Mouse (Mus musculus) left cerebral cortex, postnatal 4 days (tissue): ENCODE results near the gene Efna1. TPM values are rescaled to one million over a fixed set of nuclear protein-coding genes. Genes with fewer than 3 reads are reported as not detected.
A peak's percentile ranks its signal among the peaks of the same experiment; 100 is the strongest.

Source experiments
- DNase-seq: peaks from one replicate; pipeline ENCODE4 v3.0.0-alpha.2; 2022
- intact Hi-C: fragments of 180-260 bp; cut with DNase I; formaldehyde crosslinking; loops from one replicate; pipeline ENCODE4 v1.15.1; 2025
- total RNA-seq, 2 experiments: library from RNA; stranded (reverse); gene quantifications; 2 replicates each; pipeline ENCODE4 v1.2.3; 2021

Gene Efna1
- total RNA-seq, 2 experiments from 2014 or later = 5.0 to 6.4 TPM

DNA sequence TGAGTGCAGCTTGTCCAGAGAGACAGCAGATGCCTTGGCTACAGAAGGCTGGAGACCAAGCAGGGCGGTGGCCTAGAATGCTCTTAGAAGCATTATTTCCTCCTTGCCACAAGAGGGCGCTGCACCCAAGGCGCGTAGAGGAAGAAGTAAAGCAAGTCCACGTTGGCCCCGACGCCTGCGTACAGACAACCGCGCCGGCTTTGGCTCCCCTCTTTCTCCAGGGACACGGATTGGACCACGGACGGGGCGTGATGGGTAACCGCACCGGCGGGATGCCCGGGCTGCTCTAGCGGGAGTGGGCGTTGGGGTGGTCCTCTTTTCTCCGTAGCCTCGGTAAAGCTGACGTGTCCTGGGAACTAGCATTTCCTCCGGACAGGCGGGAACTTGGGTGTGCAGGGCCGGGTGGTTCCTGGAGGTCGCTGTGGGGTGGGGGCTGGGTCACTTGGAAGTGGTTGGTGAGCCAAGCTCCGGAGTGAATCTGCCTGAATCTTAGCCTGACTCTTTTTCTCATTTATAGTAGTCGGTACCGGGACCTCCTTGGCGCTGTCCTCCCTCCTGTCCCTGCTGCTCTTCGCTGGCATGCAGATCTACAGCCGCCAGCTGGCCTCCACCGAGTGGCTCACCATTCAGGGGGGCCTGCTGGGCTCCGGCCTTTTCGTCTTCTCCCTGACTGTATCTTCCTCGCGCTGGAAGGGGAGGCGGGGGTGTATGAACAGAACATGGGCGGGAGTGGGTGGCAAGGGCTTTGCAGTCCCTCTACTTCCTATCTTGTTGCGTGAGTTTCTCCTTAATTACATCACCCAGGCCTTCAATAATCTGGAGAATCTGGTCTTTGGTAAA is 34.5 kb downstream of the Efna1 start, which contains the start of gene Trim46:
Gene Trim46 (minus strand): TSS at position 49 of the 840 bp plus-strand sequence.
- intact Hi-C loops = loop anchor here (5.0 kb wide), 1 partner anchor 36 kb away; the partner anchor contains the start of gene Efna1
- peak; percentile 95 for DNase-seq

DNA sequence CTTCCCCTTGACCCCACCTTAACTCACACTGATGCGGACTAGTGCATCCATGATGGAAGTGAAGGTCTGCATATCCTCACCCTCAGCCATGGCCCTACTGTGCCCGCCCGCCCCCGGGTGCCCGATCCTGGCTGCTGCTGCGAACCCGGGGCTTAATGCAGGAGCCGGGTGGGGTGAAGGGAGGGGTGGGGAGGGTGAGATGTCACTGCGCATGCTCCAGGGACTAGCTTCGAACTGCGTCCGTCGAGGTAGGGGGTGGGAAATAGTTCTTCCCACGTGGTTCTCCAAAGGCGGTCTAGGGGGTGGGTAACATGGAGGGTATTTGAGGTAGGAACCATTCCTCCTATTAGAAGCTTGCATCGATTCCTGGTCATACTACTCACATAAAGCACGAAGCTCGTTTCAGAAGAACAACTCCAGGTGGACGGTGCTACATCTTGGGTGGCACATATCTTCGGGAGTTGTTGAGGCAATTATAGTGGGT is 35.2 kb downstream of the Efna1 start, which contains the start of gene Krtcap2:
Gene Krtcap2 (plus strand): TSS at position 279 of the 484 bp plus-strand sequence.
- intact Hi-C loops = loop anchor here (5.0 kb wide), 1 partner anchor 37 kb away; the partner anchor contains the start of gene Efna1
- DNase-seq = peak; percentile 77

DNA sequence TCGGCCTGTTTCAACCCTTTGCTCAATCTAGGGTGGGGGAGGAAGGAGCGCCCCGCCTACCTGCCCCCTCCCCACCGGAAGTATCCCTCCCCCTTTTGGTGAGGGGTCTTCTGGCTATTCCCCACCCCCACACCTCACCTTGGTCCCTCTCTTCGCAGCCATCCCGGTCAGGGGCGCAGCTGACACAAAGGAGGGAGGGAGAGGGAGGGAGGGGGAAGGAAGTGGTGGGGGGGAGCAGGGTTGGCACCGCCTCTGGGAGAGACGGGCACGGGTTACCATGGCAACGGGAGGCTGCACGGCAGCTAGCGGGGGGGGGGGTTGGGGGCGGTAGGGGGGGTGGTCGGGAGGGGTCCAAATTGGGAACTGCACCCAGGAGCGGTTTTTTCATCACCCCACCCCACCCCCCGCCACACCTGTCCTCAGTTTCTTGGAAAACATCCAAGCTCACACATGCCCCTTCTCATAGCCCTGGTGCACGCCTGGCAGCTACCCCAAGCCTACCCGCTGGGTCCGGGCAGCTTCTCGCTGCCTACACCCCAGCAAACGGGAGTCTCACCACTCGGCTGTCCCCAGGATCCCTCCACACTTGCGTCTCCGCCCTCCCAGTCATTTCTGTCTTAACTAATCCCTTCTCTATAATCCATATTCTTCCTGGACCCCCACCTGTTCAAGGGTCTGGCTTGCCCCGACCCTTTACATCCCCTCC is 35.8 kb downstream of the Efna1 start:
- peak; percentile 93 for DNase-seq
- intact Hi-C loops = loop anchor here (5.0 kb wide), 1 partner anchor 37 kb away; the partner anchor contains the start of gene Efna1

DNA sequence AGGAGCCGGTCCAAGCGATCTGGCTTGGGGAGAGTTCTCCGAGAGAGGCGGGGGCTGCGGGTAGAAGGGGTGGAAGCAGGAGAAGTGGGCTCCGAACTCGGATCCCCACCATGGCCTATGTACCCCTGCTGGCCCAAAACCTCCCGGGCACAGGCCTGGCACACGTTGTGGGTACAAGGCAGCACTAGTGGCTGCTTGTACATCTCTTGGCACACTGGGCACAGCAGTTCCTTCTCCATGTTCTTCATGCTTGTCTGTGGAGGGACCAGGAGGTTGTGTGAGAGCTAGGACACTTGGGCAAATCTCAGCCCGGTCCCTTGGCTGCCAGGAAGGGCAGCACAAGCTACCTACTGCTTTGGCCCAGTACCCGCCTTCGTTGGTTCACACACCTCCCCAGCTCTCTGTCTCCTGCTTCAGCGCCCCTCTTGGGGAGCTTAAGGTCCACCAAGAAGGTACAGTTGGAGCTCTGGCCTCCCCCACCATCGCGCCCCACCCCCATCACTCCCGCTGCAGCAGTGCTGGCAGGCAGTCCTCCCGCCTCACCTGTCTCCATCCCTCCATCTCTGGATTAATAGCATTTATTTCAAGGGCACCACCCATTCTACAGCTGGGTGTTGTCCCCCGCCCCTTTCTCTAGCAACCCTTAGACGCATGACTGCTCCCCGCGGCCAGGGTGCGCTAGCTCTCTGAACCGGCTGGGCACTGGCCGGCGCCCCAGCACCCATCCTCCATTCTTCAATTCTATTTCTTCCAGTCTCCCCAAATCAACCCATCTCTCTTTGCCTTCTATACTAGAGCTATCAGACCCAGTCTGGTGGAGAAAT is 36.6 kb downstream of the Efna1 start:
- peak; percentile 58 for DNase-seq
- intact Hi-C loops = no loop called here

DNA sequence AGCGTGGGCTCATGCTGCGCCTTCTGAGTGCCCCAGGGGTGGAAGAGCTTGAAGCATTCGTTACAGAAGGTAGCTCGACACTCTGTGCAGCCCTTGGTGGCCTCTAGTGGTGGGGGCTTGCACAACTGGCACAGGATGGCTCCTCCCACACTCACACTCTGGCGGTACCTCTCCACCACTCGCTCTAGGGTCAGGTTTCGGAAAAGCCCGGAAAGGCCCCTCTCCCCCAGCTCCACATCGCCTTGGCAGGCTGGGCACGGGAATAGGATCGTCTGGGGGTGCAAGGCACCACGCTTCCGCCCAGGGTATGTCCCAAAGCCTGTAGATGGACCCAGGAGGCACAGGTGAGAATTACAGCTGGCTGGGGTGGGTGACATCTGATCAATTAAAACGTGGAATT is 37.3 kb downstream of the Efna1 start:
- DNase-seq = peak; percentile 42
- intact Hi-C loops = no loop called here

DNA sequence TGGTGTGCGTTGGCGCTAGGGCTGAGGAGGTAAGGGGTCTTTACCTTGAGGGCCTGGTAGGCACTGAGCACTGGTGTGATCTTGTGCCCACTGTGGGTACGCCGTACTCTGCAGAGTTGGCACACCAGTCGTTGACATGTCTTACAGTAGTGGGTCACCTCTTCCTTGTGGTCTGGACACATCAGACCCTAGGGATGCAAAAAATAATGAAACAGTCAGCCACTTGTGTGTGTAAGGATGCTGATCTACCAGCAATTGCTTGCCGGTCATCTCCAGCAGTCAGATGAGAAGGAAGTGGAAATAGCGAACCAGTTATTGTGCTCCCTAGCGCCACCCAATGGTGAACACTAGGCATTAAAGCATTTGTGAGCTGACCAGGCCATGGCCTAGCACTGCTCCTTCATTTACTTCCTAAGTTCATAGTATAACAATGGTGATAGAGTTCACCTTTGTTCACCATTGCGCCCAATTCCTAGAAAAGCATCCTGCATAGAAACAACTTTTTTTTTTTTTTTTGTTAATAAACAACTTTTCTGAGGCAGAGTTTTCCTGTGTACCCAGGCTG is 38.5 kb downstream of the Efna1 start:
- DNase-seq = peak; percentile 73
- intact Hi-C loops = no loop called here

DNA sequence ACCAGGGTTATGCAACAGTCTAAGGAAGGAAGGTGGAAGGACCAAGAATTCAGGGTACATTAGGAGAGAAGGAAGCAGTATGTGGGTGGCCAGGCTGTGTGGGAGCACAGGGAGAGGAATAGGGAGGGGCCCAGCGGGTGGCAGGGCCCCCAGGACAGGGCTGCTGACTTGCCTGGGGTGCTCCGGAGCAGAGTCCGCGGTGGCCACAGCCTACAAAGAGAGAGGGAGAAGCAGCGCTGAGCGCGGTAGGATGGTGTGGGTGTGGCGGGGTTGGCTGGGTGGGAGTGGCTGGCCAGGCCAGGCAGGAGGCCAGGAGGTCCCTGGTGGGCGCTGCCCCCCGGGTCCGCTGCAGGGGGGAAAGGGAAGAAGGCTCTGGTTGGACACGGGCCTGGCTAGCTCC is 42.4 kb downstream of the Efna1 start:
- intact Hi-C loops = no loop called here
- no peak for DNase-seq

DNA sequence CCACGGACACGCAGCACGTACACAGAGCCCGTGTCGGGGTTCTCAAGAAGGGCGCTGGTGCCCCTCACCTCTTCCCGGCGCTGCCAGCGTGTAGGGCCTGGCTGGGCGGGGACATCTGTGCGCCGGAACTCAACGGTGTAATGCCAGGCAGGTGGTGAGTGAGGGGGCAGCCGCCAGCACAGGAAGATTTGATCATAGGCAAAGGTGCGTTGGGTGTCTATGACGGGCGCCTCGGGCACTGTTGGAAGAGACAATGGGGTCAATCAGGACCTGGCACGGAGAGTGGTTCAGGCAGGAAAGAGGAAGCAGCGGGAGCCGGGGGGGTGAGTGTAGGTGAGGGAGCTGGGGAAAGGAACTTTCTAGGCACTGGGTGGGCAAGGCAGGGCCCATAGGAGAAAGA is 43.3 kb downstream of the Efna1 start:
- DNase-seq = no peak
- intact Hi-C loops = no loop called here

DNA sequence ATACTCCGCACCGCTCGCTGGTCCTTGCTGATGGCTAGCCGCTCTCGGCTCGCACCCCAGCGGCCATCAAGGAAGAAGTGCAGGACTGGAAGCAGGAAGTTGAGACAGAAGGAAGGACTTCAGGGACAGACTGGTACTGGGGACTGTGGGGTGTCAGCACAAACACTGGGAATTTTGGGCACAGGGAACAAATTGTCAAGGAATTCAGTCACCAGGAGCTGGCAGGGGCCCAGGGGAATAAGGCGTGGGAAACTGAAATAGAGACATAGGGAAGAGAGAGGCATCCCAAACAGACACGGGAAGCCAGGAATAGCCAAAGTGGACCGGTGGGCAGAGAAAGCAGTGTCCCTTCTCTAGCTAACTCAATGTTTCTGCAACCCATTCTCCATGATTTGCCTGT is 44.4 kb downstream of the Efna1 start:
- no peak for DNase-seq
- intact Hi-C loops = no loop called here

DNA sequence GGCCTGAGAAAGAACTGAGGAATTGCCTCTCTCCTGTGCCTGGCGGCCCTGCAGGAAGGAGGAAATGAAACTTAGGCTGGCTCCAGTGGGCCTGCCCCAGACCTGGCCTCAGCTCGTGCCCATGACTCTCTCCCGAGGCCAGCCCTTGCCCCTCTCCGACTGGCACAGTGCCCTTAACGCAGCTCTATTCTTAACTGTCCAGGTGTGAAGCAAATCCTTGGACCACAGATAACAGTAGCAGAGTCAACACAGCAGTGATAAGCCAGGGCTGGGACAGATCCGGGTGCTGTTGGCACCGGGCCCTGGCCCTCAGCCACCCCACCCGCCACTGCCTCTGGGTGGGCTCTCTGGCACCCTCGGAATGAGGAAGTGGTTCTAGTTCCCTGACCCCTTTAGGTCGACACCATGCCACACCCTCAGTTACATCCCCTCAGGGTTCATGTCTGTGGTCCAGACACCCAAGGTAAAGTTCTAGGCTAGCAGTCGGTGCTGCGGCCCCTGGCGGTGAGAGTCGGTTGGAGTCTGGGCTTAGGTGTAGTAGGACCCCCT is 47.3 kb downstream of the Efna1 start:
- intact Hi-C loops = no loop called here
- DNase-seq = no peak

DNA sequence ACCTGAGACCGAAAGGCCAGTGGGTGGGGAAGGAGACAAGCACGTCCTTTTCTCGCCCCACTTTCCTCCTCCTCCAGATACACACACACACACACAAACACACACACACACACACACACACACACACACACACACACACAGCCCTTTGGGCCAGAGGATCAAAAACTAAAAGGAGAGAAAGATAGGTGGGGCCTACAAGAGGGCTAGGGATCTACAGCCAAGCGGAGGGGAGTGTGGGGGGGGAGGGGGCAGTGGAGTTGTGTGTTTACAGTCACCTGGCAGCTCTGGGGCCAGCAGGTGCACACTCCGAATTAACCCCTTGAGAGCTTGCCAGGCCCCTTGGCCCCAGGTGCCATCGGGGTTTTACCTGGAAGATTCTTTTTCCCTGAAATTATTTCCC is 48.3 kb downstream of the Efna1 start:
- no peak for DNase-seq
- intact Hi-C loops = no loop called here

DNA sequence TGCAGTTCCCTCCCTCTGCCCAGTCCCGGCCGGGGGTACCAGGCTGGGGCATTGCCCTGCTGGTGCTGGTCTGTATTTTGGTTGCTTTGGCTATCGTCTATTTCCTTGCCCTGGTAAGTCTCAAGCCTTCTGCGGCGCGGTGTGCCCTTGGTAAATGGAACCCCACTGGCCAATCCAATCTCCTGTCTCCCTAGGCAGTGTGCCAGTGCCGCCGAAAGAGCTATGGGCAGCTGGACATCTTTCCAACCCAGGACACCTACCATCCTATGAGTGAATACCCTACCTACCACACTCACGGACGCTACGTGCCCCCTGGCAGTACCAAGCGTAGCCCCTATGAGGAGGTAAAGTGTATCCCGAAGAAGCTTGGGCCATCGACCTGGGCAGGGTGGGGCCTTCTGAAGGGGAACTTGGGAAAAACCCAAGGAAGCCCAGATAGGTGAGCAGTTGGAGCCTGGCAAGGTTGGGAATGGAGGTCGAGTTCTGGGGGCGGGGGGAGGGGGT is 49.1 kb downstream of the Efna1 start:
- intact Hi-C loops = no loop called here
- no peak for DNase-seq

DNA sequence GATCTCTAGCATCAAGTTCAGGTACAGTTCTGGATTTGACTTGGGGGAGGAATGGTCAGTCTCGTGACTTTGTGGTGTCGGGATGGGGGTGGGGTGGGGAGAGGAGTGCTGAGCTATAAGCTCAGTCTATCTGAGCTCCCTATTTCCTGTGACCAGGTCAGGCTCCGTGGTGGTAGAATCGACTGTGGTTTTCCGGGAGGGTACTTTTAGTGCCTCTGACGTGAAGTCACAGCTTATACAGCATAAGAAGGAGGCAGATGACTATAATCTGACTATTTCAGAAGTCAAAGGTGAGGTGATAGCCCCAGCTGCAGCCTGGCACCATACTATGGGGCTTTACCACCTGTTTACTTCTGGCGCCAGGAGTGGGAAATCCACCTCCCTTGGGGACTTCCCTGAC is 49.6 kb downstream of the Efna1 start:
- intact Hi-C loops = no loop called here
- no peak for DNase-seq

DNA sequence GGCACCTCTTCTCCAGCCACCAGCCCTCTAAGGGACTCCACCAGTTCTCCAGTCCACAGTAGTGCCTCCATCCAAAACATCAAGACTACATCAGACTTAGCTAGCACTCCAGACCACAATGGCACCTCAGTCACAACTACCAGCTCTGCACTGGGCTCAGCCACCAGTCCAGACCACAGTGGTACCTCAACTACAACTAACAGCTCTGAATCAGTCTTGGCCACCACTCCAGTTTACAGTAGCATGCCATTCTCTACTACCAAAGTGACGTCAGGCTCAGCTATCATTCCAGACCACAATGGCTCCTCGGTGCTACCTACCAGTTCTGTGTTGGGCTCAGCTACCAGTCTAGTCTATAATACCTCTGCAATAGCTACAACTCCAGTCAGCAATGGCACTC is 50.4 kb downstream of the Efna1 start:
- intact Hi-C loops = no loop called here
- no peak for DNase-seq

DNA sequence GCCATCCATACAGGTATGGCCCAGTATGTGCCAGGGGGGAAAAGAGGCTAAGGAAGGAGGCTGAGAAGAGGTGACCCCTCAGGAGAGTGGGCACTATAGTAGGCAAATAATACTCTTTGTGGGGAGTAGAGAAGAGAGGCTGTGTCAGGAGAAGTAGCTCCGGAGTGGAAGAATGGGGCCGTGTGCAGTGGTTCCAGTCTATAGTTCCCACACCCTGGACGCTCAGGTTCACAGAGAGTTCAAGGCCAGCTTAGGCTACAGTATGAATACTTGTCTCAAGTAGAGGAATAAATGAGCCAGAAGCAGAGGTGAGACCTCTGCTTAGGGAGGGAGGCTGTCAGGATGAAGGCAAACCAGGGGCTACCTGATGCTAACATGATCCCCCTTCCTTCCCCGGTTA is 51.7 kb downstream of the Efna1 start:
- intact Hi-C loops = no loop called here
- no peak for DNase-seq

DNA sequence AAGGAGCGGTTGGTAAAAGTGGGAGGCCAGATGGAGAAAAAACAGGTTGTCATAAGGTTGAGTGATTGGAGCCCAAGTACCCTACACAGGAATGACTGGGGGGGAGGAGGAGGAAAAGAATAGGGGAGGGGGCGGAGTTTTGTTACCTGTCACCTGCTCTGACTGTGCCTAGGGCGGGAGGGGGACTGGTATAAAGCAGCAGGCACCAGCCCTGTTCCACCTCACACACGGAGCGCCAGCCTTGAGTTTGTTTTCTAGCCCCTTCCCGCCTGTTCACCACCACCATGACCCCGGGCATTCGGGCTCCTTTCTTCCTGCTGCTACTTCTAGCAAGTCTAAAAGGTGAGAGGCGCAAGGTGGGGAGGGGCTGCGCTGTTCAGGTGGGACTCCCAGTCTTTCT is 52.1 kb downstream of the Efna1 start, which contains the start of gene Muc1:
Gene Muc1 (plus strand): TSS at position 222 of the 400 bp plus-strand sequence.
- intact Hi-C loops = no loop called here
- no peak for DNase-seq

DNA sequence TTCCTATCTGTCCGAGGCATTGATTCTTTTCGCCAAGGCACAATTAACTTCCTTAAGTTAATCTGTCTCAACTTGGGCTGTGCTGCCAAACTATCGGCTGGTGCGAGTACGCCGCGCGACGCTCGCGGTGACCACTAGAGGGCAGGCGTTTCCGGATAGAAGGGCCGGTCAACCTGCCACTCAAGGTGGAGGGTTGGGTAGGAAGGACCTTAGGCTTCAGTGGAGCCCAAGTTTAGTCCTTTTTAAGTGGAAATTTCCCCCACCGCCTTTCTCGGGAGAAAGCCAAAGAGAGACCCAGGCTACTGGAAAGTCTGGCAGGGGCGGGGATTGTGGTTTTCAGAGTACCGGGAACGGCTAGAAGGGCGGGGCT is 52.8 kb downstream of the Efna1 start:
- intact Hi-C loops = no loop called here
- peak; percentile 87 for DNase-seq

DNA sequence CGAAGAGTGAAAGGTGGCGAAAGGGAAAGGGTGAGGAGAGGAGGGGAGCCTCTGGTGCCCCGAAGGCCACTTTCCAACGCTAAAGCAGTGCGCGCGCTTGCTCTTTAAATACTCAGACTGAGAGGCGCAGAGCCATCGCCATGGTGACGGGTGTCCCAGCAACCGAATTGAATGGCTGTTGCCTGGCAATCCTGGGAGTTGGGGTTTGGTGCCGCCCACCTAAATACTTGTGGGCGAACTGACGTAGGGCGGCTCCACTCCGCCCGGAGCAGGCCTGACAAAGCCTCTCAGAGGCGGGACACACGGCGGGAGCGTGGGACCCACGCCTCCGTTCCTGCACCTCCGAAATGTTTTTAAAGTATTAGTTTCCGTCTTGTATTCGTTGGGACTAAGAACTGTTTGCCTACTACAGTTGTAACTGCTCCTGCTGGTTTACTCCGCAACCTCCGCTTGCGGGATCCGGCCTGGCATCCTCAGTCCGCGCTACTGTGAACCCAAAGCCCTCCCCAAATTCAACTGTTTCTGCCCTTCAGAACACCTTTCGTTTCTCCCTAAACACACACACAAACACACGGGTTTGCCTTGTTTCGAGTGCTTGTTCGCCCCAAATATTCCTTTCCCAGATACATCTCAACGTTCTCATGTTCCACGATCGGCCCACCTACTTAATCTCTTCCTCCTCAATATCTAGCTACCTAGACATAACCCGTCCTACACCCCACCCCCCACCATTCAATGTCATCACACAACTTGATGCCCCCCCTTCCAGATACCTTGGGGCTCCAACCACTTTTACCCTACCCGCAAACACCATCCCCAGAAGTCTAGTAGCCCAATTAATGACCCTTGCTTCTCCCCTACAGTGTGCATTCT is 53.4 kb downstream of the Efna1 start:
- DNase-seq = peak; percentile 86
- intact Hi-C loops = no loop called here

DNA sequence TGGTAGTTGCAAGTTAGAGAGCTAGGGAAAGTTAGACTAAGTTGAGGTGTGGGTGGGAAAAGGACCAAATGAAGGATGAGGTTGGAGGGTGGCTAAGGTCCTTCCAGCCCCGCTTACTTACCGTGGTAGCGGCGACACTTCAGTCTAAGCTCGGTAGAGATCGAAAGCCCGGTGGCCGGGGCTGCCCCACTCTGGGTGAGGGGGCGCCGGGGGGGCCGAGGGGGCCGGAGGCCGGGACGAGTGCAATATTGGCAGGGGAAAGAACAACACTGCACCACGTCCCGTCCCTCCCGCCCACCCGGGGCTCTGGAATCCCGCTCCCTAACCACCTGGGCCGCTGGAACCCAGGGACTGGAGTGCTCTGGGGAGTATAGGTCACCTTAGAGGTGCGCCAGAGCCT is 54.0 kb downstream of the Efna1 start, which contains the start of gene Mtx1:
Gene Mtx1 (minus strand): TSS at position 189 of the 400 bp plus-strand sequence.
- intact Hi-C loops = no loop called here
- no peak for DNase-seq
